Mouse (Mus musculus) heart, adult 9 months (tissue): Measurements from ENCODE around the gene Capza1.
A peak's percentile ranks its signal among the peaks of the same experiment; 100 is the strongest.
"Not testable (repeated sequence)": the region's sequence is repeated elsewhere in the genome, so short reads cannot be mapped to it uniquely, and the experiment has no call there.

Source experiments
- DNase-seq, 2 experiments: peaks; one replicate each; pipeline ENCODE4 v3.0.0; 2022; ENCODE audit warnings: low spot score in 2 of 2

Capza1 gene

GRCm38 (mm10) chr3:104863786-104864650, at the start of gene Capza1, which contains the start of gene St7l:
TSS of gene Capza1 (minus strand) at chr3:104864505.
TSS of gene St7l (plus strand) at chr3:104864005.
- peak; percentile 88 to 90 for DNase-seq

- DNase-seq = no peak
Measured at GRCm38 (mm10) chr3:104909195-104909594, 44.9 kb upstream of the Capza1 start.

GRCm38 (mm10) chr3:104906007-104906406, 41.7 kb upstream of the Capza1 start:
- no peak for DNase-seq

GRCm38 (mm10) chr3:104905389-104905788, 41.1 kb upstream of the Capza1 start:
- DNase-seq = no peak

GRCm38 (mm10) chr3:104901154-104901553, 36.8 kb upstream of the Capza1 start:
- DNase-seq = no peak

GRCm38 (mm10) chr3:104896141-104896540, 31.8 kb upstream of the Capza1 start:
- DNase-seq = no peak

GRCm38 (mm10) chr3:104888585-104888984, 24.3 kb upstream of the Capza1 start:
- DNase-seq = no peak

- DNase-seq = no peak
Measured at GRCm38 (mm10) chr3:104869611-104870010, 5.3 kb upstream of the Capza1 start.

GRCm38 (mm10) chr3:104866674-104867073, 2.4 kb upstream of the Capza1 start:
- not testable (repeated sequence) for DNase-seq

GRCm38 (mm10) chr3:104865341-104865788, 1.1 kb upstream of the Capza1 start:
- no peak for DNase-seq

GRCm38 (mm10) chr3:104864651-104865340, 491 bp upstream of the Capza1 start:
- peak; percentile 88 to 89 for DNase-seq

GRCm38 (mm10) chr3:104858560-104858959, 5.7 kb downstream of the Capza1 start:
- no peak for DNase-seq

GRCm38 (mm10) chr3:104856106-104856505, 8.2 kb downstream of the Capza1 start:
- no peak for DNase-seq

GRCm38 (mm10) chr3:104854866-104855265, 9.4 kb downstream of the Capza1 start:
- DNase-seq = no peak

GRCm38 (mm10) chr3:104854465-104854864, 9.8 kb downstream of the Capza1 start:
- no peak for DNase-seq

GRCm38 (mm10) chr3:104846601-104847000, 17.7 kb downstream of the Capza1 start:
- no peak for DNase-seq

GRCm38 (mm10) chr3:104841049-104841448, 23.3 kb downstream of the Capza1 start:
- DNase-seq = no peak

GRCm38 (mm10) chr3:104835797-104836196, 28.5 kb downstream of the Capza1 start:
- no peak for DNase-seq

- no peak for DNase-seq
Measured at GRCm38 (mm10) chr3:104822413-104822812, 41.9 kb downstream of the Capza1 start.

- no peak for DNase-seq
Measured at GRCm38 (mm10) chr3:104820426-104820825, 43.9 kb downstream of the Capza1 start.

- DNase-seq = peak in 1 of 2 experiments; percentile 15
Measured at GRCm38 (mm10) chr3:104818749-104819134, 45.6 kb downstream of the Capza1 start.

GRCm38 (mm10) chr3:104817991-104818748, 46.1 kb downstream of the Capza1 start, which contains the start of gene Mov10:
TSS of gene Mov10 (minus strand) at chr3:104818563.
- peak; percentile 70 to 72 for DNase-seq
